Comparison of ENCODE assay signal across 20 mouse cellular contexts in the genomic region with DNA sequence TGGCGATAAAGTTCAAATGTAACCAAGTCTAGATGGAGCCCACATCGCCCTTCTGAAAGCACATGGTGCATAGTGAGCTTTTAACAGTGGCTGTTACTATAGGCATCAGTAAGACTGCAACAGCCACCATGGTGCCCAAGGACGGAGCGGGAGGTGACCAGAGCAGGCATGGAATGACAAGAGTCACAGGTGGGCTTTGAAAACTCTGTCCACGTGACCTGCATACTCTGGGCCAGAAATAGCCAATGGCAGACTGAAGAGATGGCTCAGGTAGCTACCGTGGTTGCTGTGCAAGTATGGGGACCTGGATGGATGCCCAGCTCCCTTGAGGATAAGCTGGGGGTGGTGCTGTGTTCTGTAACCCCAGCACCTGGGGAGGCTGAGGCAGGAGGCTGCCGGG.
"Had no signal": no experiment of that assay in that cellular context is flagged by ENCODE, and none has a peak within 500 bp of the region (broad histone marks: within the 10 kb centered on the region; RNA-seq: fewer than 3 reads in every experiment).

No protein-coding gene starts in this region.

- H3K27ac ChIP-seq: limb, embryonic 10.5 days; limb, embryonic 13.5 days; liver, embryonic 12.5 days; liver, embryonic 15.5 days; lung, embryonic 15.5 days; midbrain, embryonic 10.5 days; midbrain, embryonic 13.5 days; stomach, embryonic 15.5 days had no signal

- H3K4me1 ChIP-seq: limb, embryonic 10.5 days; limb, embryonic 13.5 days; liver, embryonic 12.5 days; liver, embryonic 15.5 days; lung, embryonic 15.5 days; midbrain, embryonic 10.5 days; midbrain, embryonic 13.5 days; stomach, embryonic 15.5 days had no signal

- DNase-seq: kidney, adult 9 months; kidney, postnatal 14 days; kidney, postnatal 4 days; liver; lung, adult 18-20 months; lung, postnatal 10 days; lung, postnatal 36 days; thymus, postnatal 14 days; thymus, postnatal 4 days had no signal

- H3K4me3 ChIP-seq: limb, embryonic 10.5 days; limb, embryonic 13.5 days; liver, embryonic 12.5 days; liver, embryonic 15.5 days; lung, embryonic 15.5 days; megakaryocyte, embryonic 14.5 days; midbrain, embryonic 10.5 days; midbrain, embryonic 13.5 days; myocyte; stomach, embryonic 15.5 days had no signal

- H3K9me3 ChIP-seq: limb, embryonic 10.5 days; limb, embryonic 13.5 days; liver, embryonic 12.5 days; liver, embryonic 15.5 days; lung, embryonic 15.5 days; midbrain, embryonic 10.5 days; midbrain, embryonic 13.5 days; stomach, embryonic 15.5 days had no signal

- H3K36me3 ChIP-seq: limb, embryonic 10.5 days; limb, embryonic 13.5 days; liver, embryonic 12.5 days; liver, embryonic 15.5 days; lung, embryonic 15.5 days; midbrain, embryonic 10.5 days; midbrain, embryonic 13.5 days; stomach, embryonic 15.5 days had no signal

- H3K9ac ChIP-seq: limb, embryonic 13.5 days; liver, embryonic 12.5 days; liver, embryonic 15.5 days; lung, embryonic 15.5 days; midbrain, embryonic 13.5 days; stomach, embryonic 15.5 days had no signal

- H3K4me2 ChIP-seq: limb, embryonic 13.5 days; liver, embryonic 12.5 days; liver, embryonic 15.5 days; lung, embryonic 15.5 days; midbrain, embryonic 13.5 days; stomach, embryonic 15.5 days had no signal

- H3K27me3 ChIP-seq: limb, embryonic 13.5 days; liver, embryonic 12.5 days; liver, embryonic 15.5 days; lung, embryonic 15.5 days; midbrain, embryonic 13.5 days; stomach, embryonic 15.5 days had no signal

- ATAC-seq: liver, embryonic 12.5 days; midbrain, embryonic 13.5 days; midbrain, embryonic 16.5 days had no signal
